Mouse (Mus musculus): Measurements from ENCODE around the gene C130074G19Rik.

The C130074G19Rik gene

DNA sequence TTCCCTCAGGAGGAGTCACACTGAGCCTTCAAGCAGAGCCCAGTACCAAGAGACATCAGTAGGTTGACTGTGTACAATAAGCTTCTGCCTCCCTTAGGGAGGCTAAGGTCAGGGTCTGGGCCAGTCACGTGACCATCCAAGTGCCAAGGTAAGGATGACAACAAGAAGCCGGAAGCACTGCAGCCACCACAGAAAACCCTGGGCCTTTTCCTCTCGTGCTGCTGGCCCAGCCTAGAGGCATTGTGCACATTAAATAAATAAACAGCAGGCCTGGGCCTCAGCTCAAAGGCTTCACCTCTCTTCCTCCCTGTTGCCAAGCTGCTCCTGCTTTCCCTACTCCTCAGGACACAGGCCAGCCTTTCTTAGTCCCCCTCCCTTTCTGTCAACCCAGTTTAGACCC, 22.7 kb downstream of the C130074G19Rik start:
- TF ChIP-seq GATA4 (IDR thresholded peaks at IDR 0.05; ENCODE audit: insufficient replicate concordance, low read length) = no peak

GRCm38 (mm10) chr1:184858253-184858652, 24.8 kb downstream of the C130074G19Rik start:
- TF ChIP-seq GATA4 (IDR thresholded peaks at IDR 0.05; ENCODE audit: insufficient replicate concordance, low read length) = no peak

GRCm38 (mm10) chr1:184857216-184857615, 25.8 kb downstream of the C130074G19Rik start:
- TF ChIP-seq GATA4 (IDR thresholded peaks at IDR 0.05; ENCODE audit: insufficient replicate concordance, low read length) = no peak

- peak; percentile 50; the same call in 1 of the 2 replicates for TF ChIP-seq GATA4 (IDR thresholded peaks at IDR 0.05; ENCODE audit: insufficient replicate concordance, low read length)
These were observed 29.1 kb downstream of the C130074G19Rik start for GRCm38 (mm10) chr1:184853922-184854321.

DNA sequence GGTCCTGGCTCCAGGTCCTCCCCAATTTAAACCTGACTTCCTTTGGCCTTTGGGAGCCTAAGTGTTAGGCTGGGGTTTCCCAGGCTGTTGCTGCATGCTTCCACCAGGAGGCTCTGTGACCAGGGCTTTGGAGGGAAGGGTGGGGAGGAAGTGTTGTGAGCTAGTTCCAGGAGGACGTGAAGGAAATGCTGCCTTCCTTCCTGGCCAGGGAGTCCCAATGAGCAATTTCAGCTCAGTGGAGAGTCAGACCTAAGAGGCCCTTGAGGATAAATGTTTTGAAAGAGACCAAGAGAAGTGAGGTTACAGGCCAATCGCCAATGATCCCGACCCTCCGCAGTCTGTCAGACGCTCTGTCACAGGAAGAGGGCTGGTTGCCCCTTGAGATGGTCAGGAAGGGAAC, 29.7 kb downstream of the C130074G19Rik start:
- TF ChIP-seq GATA4 (IDR thresholded peaks at IDR 0.05; ENCODE audit: insufficient replicate concordance, low read length) = no peak

DNA sequence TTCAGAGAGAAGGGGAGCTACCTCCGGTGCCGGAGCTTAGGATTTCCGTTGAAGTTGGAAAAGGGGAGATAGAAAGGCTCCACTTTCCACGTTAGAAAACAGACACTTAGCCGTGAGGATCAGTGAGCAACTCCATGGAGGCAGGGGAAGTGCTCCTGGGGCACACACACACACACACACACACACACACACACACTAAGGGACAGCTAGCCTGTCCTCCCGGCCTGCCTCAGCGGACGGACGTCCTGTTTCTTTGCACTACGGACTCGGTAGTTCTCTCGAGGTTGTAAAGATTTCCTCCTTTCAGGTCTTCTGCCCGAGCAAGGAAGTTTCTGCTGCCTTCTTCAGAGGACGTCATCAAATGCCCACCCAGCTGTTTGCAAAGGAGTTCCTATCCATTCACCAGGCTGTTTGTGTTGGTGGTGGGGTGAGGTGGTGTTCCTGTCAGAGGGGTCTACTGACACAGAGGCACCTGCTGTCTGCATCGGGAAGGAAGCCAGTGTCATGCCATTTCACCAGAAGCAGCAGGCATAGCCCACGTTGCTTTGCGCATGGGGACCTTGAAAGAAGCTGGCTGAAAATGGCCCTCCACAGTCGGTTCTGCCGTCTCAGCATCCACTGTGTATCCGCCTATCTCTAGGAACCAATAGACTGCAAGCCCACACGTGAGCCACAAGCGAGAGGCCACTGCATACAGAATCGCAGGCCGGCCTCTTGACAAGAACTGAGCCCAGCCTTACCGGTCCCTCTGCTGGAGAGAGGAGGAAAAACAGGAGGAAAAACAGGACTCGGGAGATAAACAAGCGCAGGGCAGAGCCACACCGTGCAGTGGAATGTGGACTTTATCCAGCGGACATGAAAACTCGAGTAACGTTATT, 31.0 kb downstream of the C130074G19Rik start:
- TF ChIP-seq GATA4 (IDR thresholded peaks at IDR 0.05; ENCODE audit: insufficient replicate concordance, low read length) = peak; percentile 65; the same call in 1 of the 2 replicates

GRCm38 (mm10) chr1:184851166-184851565, 31.9 kb downstream of the C130074G19Rik start:
- peak; percentile 21; the same call in 1 of the 2 replicates for TF ChIP-seq GATA4 (IDR thresholded peaks at IDR 0.05; ENCODE audit: insufficient replicate concordance, low read length)

- no peak for TF ChIP-seq GATA4 (IDR thresholded peaks at IDR 0.05; ENCODE audit: insufficient replicate concordance, low read length)
These were observed 36.0 kb downstream of the C130074G19Rik start for GRCm38 (mm10) chr1:184846973-184847372.

GRCm38 (mm10) chr1:184846092-184846750, 36.8 kb downstream of the C130074G19Rik start, which contains the start of gene Marc2:
Gene Marc2 (minus strand): TSS chr1:184846451.
- no peak for TF ChIP-seq GATA4 (IDR thresholded peaks at IDR 0.05; ENCODE audit: insufficient replicate concordance, low read length)

DNA sequence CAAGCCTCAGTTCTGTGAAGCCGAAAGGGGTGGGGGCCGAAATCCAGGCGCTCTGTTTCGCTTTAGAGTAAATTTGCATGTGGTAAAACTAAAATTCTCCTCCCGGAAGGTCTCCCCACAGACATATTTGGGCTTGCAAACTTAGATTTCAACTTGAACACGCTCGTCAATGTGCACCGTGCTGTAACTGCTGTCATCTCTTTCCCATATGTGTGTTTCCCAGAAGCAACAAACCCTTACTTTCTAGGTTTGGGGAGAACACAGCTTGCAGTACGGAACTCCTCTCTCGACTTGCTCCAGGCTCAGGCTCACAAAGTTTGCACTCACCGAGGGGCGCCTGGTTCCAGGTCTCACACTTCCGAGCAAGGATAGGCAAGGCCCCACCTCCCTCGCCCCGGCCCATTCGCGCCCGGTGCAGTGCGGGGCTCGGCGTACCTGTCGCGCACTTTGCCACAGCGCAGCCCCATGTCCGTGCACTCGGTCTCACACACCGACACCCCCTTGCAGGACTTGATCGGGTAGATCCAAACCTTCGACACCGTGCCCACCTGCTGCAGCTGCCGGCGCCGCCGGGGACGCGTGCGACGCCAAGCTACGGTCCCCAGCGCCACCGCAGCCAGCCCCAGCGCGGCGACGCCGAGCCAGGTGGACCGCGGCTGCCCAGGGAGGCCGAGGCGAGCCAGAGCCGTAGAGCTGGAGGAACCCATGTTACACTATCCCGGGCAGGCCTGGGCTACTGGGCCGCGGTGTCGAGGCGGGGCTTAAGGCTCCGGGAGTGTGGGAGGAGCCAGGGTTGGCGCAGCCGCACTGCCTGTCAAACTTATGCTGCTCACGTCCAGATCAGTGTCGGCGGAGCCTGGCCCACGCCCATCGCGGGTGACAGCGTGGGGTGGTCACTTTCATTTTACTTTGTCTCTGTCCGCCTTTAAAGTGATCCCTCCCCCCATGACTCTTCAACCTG, 37.6 kb downstream of the C130074G19Rik start:
- peak; percentile 58; the same call in 1 of the 2 replicates for TF ChIP-seq GATA4 (IDR thresholded peaks at IDR 0.05; ENCODE audit: insufficient replicate concordance, low read length)

DNA sequence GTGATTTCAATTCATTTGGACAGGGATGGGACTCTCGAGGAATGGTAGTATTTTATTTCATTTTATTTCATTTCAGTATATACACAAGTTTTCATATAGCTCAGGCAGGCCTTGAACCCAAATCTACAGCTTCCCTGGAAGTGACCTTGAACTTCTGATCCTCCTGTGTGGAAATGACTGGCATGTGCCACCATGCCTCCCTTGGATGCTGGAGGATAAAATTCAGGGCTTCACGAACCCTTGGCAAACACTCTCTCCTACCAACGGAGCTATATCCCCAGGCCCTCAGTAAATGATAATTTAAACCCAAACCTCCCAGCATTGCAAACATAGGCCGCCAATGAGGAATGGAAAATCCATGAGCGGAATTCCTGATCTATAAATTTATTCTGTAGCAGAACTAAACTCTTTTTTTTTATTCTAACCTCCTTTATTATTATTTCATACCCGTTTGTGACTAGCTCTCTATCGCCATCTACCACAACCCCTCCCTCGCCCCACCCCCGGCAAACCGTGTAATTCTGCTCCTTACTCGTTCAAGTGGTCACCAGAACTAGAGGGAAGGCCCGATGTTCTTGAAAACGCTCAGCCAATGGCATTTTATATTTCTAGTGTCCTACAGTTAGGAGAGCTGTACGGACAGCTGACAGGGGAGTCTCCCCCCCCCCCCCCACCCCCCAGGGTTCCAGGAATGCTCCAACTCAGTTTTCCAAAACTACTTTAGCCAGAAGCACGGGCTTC, 38.5 kb downstream of the C130074G19Rik start:
- no peak for TF ChIP-seq GATA4 (IDR thresholded peaks at IDR 0.05; ENCODE audit: insufficient replicate concordance, low read length)

DNA sequence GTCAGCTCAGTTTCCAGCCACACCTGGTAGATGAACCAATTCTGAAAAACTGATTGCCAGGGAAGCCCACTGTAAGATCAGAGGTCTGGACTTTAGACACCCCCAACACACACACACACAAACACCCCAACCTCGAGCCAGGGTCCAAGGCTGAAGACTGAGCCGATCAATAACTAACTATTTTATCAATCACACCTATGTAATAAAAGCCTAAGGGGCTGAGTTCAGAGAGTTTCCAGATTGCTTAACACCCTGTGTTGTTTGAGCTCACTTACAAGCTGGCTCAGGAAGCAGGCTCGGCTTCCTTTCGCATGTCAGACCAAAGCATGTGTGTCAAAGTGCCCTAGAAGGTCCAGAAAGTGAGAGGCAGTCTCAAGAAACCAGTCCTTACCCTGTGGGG, 45.4 kb downstream of the C130074G19Rik start:
- no peak for TF ChIP-seq GATA4 (IDR thresholded peaks at IDR 0.05; ENCODE audit: insufficient replicate concordance, low read length)

GRCm38 (mm10) chr1:184836350-184836749, 46.7 kb downstream of the C130074G19Rik start:
- TF ChIP-seq GATA4 (IDR thresholded peaks at IDR 0.05; ENCODE audit: insufficient replicate concordance, low read length) = no peak

DNA sequence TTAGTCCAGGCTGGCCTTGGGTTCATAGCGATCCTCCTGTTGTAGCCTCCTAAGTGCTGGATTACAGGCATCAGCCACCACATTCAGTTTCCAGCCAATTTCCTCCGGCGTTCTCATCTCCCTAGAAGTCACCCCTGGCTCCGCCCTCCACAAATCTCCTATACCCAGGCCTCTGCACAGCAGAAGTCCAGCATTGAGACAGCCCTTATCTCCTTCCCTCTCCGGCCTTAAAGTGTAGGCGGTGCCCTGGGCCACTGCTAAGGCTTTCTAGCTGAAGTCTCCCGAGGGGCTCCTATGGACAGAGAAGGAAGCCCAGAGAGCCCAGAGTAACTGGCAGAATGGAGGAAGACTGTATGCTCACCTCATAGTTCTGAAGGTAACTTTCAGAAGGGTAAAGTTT, 49.5 kb downstream of the C130074G19Rik start:
- TF ChIP-seq GATA4 (IDR thresholded peaks at IDR 0.05; ENCODE audit: insufficient replicate concordance, low read length) = no peak

Measured in liver, adult (tissue).